Mouse (Mus musculus) E14TG2a.4 (cell line): Measurements from ENCODE around the gene Ttc28.

Source experiments
- CTCF ChIP-seq: conservative IDR thresholded peaks from 2 replicates; pipeline ENCODE4 v1.5.1; 2014; ENCODE audit warnings: low read length
- POU5F1 ChIP-seq: IDR thresholded peaks from 2 replicates; pipeline ENCODE4 v1.6.1; 2014; ENCODE audit warnings: low read length, borderline replicate concordance

- TF ChIP-seq CTCF (no peak), POU5F1 (no peak)
These were observed 357.6 kb downstream of the Ttc28 start for GRCm38 (mm10) chr5:111237176-111237636.
